Mouse (Mus musculus) erythroblast, embryonic 14.5 days (primary cell): ENCODE results near the gene Gpr153.

Experiments
- GATA1 ChIP-seq: IDR thresholded peaks from 2 replicates; pipeline ENCODE4 v1.6.1; 2012; ENCODE audit warnings: low read length, inconsistent platforms, mixed read lengths
- TAL1 ChIP-seq: IDR thresholded peaks from 3 replicates; pipeline ENCODE4 v1.6.1; 2012; ENCODE audit warnings: low read length, inconsistent platforms, mixed read lengths

DNA sequence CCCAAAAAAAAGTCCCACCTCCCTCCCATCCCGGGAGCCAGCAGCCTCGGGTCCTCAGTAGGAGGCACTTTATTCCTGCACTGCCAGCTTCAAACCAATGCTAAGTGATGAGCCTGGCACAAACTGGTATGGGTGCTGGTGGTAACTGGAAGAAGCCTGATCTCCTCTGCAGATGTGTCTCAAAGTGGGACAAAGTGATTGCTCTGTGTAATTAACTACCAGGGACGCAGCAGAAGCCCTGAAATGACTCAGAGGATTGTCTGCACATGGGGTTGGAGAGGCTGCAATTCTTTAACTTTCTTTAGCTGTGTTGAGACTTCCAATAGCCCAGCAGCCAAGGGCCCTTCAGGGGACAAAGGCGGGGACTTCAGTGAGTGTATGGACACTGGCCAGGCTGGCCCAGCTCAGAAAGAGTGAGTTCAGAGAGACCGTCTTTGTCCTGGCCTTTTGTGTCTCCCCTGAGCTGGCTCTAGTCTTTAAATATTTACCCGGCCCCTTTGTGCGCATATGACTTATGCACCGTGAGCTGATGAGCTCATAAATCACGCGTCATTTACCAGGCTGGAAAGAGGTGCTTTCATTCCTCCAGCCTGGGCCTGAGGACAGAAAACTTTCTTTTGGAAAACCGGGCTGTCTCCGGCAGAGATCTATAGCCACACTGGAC, 18.2 kb downstream of the Gpr153 start:
- TF ChIP-seq GATA1 (no peak), TAL1 (no peak)
